Mouse (Mus musculus) T-helper 2 cell (primary cell): ENCODE measurements at regions not wholly inside any gene's neighbourhood (a gene's known extent, or its start where the extent isn't known, plus 50 kb on each side); places are given as distances from the start of the nearest gene placed in this dataset.

ENCODE experiments used
- in situ Hi-C: fragments of 300-600 bp; cut with MboI, MseI; formaldehyde crosslinking; loops from one replicate; pipeline ENCODE4 v1.15.1; 2025; ENCODE audit warnings: high pct_unique_total_duplicates

GRCm38 (mm10) chr4:32177933-32178639 is 60.5 kb upstream of the Bach2 start:
- in situ Hi-C loops, result no loop called here

- in situ Hi-C loops, result loop anchor here (5.0 kb wide), 1 partner anchor 53 kb away; no protein-coding TSS in a partner anchor
These were observed 58.8 kb upstream of the Bach2 start for GRCm38 (mm10) chr4:32179707-32180241.

- in situ Hi-C loops, result loop anchor here (5.0 kb wide), 1 partner anchor 49 kb away; no protein-coding TSS in a partner anchor
These were observed 54.8 kb upstream of the Bach2 start for GRCm38 (mm10) chr4:32183791-32184190.

- in situ Hi-C loops, result no loop called here
These were observed 52.6 kb upstream of the Bach2 start for GRCm38 (mm10) chr4:32185986-32186385.

GRCm38 (mm10) chr4:32187154-32187553 is 51.5 kb upstream of the Bach2 start:
- in situ Hi-C loops, result no loop called here

GRCm38 (mm10) chr4:32188076-32188475 is 50.5 kb upstream of the Bach2 start:
- in situ Hi-C loops, result no loop called here

GRCm38 (mm10) chr4:32188752-32189415 is 49.7 kb upstream of the Bach2 start:
- in situ Hi-C loops, result no loop called here
